Mouse (Mus musculus) thymus, adult 2 months (tissue): ENCODE measurements at regions not wholly inside any gene's neighbourhood (a gene's known extent, or its start where the extent isn't known, plus 50 kb on each side); places are given as distances from the start of the nearest gene placed in this dataset.

Experiments
- CTCF ChIP-seq: fragments of 200-500 bp; IDR thresholded peaks from 2 replicates; pipeline ENCODE4 v1.5.1; 2012; ENCODE audit warnings: mild to moderate bottlenecking, control low read depth, low read length, moderate library complexity, borderline replicate concordance; ENCODE audit not compliant: control insufficient read depth, poor library complexity, insufficient read depth; ENCODE audit errors: extremely low read depth
- POLR2A ChIP-seq: fragments of 200-500 bp; IDR thresholded peaks from 2 replicates; pipeline ENCODE4 v1.6.1; 2012; ENCODE audit warnings: mild to moderate bottlenecking, low read length, control low read depth, moderate library complexity; ENCODE audit not compliant: control insufficient read depth, poor library complexity, insufficient read depth; ENCODE audit errors: extremely low read depth

GRCm38 (mm10) chr17:88191930-88192807, 127.1 kb upstream of the Fbxo11 start:
- TF ChIP-seq POLR2A: no peak
- no peak for TF ChIP-seq CTCF
